Mouse (Mus musculus) cerebellum, adult 2 months (tissue): ENCODE results near the gene Rnf113a2. TPM values are rescaled to one million over a fixed set of nuclear protein-coding genes. Genes with fewer than 3 reads are reported as not detected.

ENCODE experiments used
- DNase-seq, 2 experiments: peaks; one replicate each; pipeline ENCODE4 v3.0.0; 2021
- H3K27ac ChIP-seq: fragments of 200-500 bp; 2 replicates; pipeline ENCODE4 v1.5.1; 2012; ENCODE audit warnings: low read length, control low read depth, inconsistent platforms; ENCODE audit not compliant: insufficient read depth
- H3K27me3 ChIP-seq: fragments of 200-500 bp; 2 replicates; pipeline ENCODE4 v1.6.1; 2012; ENCODE audit warnings: inconsistent platforms, mild to moderate bottlenecking, low read length, moderate library complexity; ENCODE audit not compliant: control insufficient read depth, insufficient read depth
- H3K4me1 ChIP-seq: fragments of 200-500 bp; 2 replicates; pipeline ENCODE4 v1.6.1; 2011; ENCODE audit warnings: low read length; ENCODE audit not compliant: control insufficient read depth, insufficient read depth
- H3K4me3 ChIP-seq: fragments of 200-500 bp; replicated peaks from 2 replicates; pipeline ENCODE3; 2011; ENCODE audit warnings: mild to moderate bottlenecking, low read depth, low read length, control low read depth; ENCODE audit not compliant: insufficient read depth
- CTCF ChIP-seq: fragments of 200-500 bp; IDR thresholded peaks from 2 replicates; pipeline ENCODE4 v1.5.1; 2011; ENCODE audit warnings: low read depth, mild to moderate bottlenecking, control low read depth, low read length, moderate library complexity, borderline replicate concordance; ENCODE audit not compliant: insufficient read depth
- POLR2A ChIP-seq: fragments of 200-500 bp; IDR thresholded peaks from 2 replicates; pipeline ENCODE4 v1.6.1; 2011; ENCODE audit warnings: low read length, control low read depth, borderline replicate concordance; ENCODE audit not compliant: insufficient read depth
- WGBS: fragments of 180-500 bp; shearing (Covaris S2); methylation state at CpG from one replicate; pipeline ENCODE4 v1.1.7; 2018; 5-methylcytosine and 5-hydroxymethylcytosine counted together
- polyA plus RNA-seq: library from polyadenylated mRNA; depleted of rRNA; stranded (reverse); fragments of >200 nt; gene quantifications from 2 replicates; pipeline ENCODE4 v1.2.3, GENCODE M21; 2012

Rnf113a2 gene
- polyA plus RNA-seq, 1 experiment, result 17.6 TPM

DNA sequence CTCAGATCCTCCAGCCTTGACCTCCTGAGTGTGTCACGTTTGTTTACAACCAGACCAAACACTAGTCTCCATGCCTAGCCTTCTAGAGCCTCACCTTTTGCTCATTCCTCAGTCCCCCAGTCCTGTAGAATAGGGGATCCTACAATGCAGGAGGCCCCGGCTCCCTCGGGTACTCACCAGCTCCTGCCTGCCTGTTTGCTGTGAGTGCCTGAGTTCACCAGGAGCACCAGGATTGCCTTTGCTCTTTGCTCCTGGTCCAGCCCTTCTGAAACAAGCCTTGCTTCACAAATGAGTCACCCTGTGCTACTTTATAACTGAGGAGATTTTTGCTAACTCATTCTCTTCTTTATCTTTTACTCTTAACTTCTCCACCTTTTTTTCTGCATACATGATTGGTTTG lies 16.3 kb upstream of the Rnf113a2 start:
- TF ChIP-seq CTCF, result no peak
- no peak for TF ChIP-seq POLR2A
- no peak for DNase-seq
- 77% methylated on average over 3 of the region's 3 CpGs for WGBS
- no peak overlapping the region for H3K27ac ChIP-seq
- H3K4me1 ChIP-seq, result no peaks in the 10 kb centered on the region
- no peak overlapping the region for H3K4me3 ChIP-seq
- H3K27me3 ChIP-seq, result no peaks in the 10 kb centered on the region

DNA sequence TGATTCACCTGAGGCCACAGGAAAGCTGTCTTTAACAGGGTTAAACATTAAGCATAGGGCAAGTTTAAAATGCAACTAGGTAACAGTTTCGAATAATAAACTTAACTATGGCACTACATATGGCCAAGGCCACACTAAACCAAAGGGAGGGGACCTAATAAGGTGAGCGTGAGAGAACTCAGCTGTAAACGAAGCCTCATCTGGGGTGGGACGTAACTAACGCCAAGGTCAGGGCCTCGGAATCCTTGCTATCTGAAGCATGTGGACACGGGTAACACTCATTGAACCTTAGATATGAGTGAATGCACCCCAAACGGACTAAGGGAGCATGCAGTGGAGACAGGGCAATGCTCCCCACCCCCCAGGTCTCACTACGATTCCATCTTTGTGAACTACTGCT lies 14.1 kb upstream of the Rnf113a2 start:
- WGBS, result 78% methylated on average over 9 of the region's 9 CpGs
- Histone ChIP-seq H3K27ac (no peak overlapping the region), H3K4me1 (no peaks in the 10 kb centered on the region), H3K27me3 (no peaks in the 10 kb centered on the region), H3K4me3 (no peak overlapping the region)
- no peak for DNase-seq
- TF ChIP-seq POLR2A (no peak), CTCF (no peak)

DNA sequence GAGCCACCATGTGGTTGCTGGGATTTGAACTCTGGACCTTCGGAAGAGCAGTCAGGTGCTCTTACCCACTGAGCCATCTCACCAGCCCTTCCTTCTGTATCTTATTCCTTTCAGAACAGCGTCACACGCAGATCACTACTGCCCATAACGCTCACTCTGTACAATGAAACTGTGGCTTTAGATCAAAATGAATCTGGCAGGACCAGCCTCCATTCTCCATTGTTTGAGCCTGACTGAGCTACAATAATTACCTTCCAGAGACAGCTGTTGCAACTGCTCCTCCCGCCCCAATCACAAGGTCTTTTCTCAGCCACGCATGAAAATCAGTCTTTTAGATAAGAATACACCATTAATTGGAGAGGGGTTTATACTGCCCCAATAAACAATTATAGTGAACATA lies 12.5 kb upstream of the Rnf113a2 start:
- no peak overlapping the region for H3K27ac ChIP-seq
- 73% methylated on average over 6 of the region's 6 CpGs for WGBS
- TF ChIP-seq CTCF (no peak), POLR2A (no peak)
- no peaks in the 10 kb centered on the region; the same call in 1 of the 2 replicates for H3K4me1 ChIP-seq
- DNase-seq, result no peak
- no peaks in the 10 kb centered on the region for H3K27me3 ChIP-seq
- no peak overlapping the region for H3K4me3 ChIP-seq

DNA sequence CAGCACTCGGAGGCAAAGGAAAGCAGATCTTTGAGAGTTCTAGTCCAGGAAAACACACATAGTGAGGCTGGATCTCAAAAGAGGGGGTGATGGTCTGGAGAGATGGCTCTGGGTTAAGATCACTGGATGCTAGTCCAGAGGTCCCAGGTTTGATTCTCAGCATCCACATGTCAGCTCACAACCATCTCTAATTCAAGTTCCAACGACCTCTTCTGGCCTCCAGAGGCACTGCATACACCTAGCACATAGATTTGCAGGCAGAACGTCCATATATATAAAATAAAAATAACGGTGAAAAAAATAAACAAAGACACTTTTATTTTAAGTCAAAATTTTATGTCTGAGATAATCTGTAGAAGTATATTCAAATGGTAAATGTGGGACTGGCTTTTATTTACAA lies 9.7 kb upstream of the Rnf113a2 start:
- 70% methylated on average over 4 of the region's 4 CpGs for WGBS
- TF ChIP-seq CTCF, result no peak
- no peak for TF ChIP-seq POLR2A
- no peak for DNase-seq
- H3K4me1 ChIP-seq, result no peaks in the 10 kb centered on the region; the same call in 1 of the 2 replicates
- H3K27ac ChIP-seq, result no peak overlapping the region
- no peaks in the 10 kb centered on the region for H3K27me3 ChIP-seq
- no peak overlapping the region for H3K4me3 ChIP-seq

GRCm38 (mm10) chr12:84407874-84408818 lies 8.8 kb upstream of the Rnf113a2 start:
- H3K4me1 ChIP-seq, result no peaks in the 10 kb centered on the region; the same call in 1 of the 2 replicates
- DNase-seq, result peak; percentile 26 to 49
- under 1% methylated on average over 52 of the region's 52 CpGs for WGBS
- TF ChIP-seq POLR2A (no peak), CTCF (0 out of 2 replicates have a peak, but pooled peaks have one; percentile 2)
- H3K4me3 ChIP-seq, result peak overlapping the region; percentile 80
- H3K27me3 ChIP-seq, result no peaks in the 10 kb centered on the region
- H3K27ac ChIP-seq, result peak overlapping the region; percentile 83

DNA sequence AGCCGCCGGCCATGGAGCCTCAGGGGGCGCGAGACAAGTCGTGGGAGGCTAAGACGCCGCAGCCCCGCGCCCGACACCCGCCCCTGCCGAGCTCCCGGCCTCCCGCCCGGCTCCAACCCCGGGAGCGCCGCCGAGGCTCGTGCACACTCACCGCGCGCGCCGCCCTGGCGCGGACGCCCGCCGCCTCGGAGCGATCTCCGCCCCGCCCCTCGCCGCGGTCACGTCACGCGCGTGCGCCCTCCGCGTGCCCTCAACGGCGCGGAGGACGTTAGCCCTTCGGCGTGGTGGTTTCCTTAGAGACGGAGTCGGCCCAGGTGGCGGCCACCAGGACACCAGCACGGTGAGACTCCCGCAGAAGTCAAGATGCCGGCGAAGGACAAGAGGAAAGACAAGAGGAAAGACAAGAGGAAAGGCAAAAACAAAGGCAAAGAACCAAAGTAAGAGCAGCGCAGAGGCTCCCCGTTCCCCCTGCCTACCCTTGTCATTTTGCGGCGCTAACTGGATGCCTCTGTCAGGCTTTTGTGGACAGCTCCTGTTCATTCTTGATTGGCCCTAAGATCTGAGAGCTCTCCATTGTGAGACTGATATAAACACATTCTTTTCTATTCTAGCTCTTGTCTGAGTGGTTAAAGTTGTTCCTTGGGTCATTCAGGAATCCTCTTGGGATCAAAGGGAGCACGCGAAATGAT lies 8.0 kb upstream of the Rnf113a2 start, which contains the start of the genes Entpd5 and Bbof1:
TSS of gene Entpd5 (minus strand) at position 211 of the 689 bp plus-strand sequence.
TSS of gene Bbof1 (plus strand) at position 253 of the 689 bp plus-strand sequence.
- WGBS, result 1% methylated on average over 63 of the region's 63 CpGs
- TF ChIP-seq POLR2A, result peak; percentile 64; the same call in 1 of the 2 replicates
- TF ChIP-seq CTCF, result no peak
- peak; percentile 94 to 95 for DNase-seq
- H3K4me1 ChIP-seq, result no peaks in the 10 kb centered on the region; the same call in 1 of the 2 replicates
- peak within 1 kb of the TSS; percentile 83 for H3K27ac ChIP-seq
- H3K27me3 ChIP-seq, result no peaks in the 10 kb centered on the region
- peak within 1 kb of the TSS; percentile 80 for H3K4me3 ChIP-seq

GRCm38 (mm10) chr12:84417605-84417922 lies 568 bp downstream of the Rnf113a2 start:
- H3K4me3 ChIP-seq, result peak overlapping the region; percentile 78
- 42% methylated on average over 18 of the region's 18 CpGs for WGBS

More at GRCm38 (mm10) chr12:84417605-84417922, 568 bp downstream of the Rnf113a2 start:
- TF ChIP-seq CTCF (no peak), POLR2A (no peak)
- no peak overlapping the region for H3K27ac ChIP-seq
- H3K27me3 ChIP-seq, result no peaks in the 10 kb centered on the region
- no peak for DNase-seq
- H3K4me1 ChIP-seq, result no peaks in the 10 kb centered on the region
